Mouse (Mus musculus) ovary, postnatal 10 days (tissue): ENCODE measurements around the gene Mlx.
"Not testable (repeated sequence)": the region's sequence is repeated elsewhere in the genome, so short reads cannot be mapped to it uniquely, and the experiment has no call there.

Experiments
- DNase-seq: peaks from one replicate; pipeline ENCODE4 v3.0.0; 2022; ENCODE audit warnings: low spot score

The Mlx gene

DNA sequence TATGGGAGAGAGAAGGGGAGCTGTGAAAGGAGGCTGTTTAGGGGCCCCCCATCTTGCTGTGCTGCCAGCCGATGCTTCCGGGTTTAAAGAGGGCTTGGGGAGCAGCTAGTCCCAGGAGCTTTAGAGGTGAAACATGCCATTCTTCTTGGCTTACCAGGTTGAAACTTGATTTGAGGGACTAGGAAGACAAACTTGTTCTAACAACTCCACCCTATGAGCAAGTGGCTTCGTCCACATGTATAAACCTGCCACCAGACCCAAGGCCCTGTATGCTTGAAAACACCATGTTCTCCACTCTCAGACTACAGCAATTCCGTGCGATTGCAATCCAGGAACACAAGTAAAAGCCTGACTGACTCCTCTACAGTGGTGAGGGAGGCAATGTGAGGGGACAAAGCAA is 15.9 kb downstream of the Mlx start:
- no peak for DNase-seq

DNA sequence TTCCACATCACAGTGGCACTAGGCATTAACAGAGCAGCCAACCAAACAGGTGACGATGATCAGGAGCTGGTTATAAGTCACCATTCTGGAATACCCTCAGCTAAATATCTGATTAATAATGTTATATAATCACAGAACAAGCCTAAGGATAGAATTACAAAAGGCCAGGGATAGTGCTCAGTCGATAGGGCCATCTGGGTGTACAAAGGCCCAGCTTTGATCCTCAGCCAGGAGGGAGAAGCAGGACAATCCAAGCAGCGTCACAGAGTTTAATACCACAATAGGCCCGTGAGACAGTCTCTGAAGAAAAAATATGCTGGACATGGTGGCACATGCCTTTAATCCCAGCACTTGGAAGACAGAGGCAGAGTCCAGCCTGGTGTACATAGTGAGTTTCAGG is 22.3 kb downstream of the Mlx start:
- DNase-seq = no peak

DNA sequence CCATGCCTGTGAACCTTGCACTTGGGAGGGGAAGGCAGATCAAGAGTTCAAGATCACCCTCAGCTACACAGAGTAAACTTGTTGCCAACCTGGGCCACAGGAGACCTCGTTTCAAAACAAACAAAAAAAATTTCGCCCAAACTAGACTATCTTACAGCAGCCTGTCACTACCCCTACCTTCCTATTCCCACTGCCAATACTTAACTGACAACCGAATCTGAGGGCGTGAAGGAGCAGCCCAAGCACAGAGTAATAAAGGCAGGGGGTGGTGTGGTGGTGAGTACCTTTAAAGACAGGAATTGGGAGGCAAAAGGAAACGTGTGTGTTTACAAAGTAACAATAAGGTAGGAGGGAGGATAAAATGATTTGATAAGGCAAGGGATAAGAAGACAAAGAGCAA is 23.6 kb downstream of the Mlx start:
- no peak for DNase-seq

DNA sequence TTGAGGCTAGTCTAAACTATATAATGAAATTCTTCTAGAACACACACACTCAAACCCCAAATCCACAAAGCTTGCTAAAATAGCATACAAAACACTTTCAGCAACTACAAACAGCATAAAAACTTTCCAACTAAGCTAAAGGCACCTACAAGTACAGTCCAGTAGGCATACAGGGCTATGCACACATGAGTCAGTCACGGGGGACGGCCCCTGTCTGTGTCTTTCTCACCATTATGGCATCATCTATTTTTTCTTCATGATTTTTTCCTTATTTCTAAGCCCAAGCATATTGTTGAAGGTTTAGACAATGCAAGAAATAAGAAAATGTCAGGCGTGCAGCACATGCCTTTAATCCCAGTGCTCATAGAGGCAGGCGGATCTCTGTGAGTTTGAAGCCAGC is 24.1 kb downstream of the Mlx start:
- DNase-seq = no peak

DNA sequence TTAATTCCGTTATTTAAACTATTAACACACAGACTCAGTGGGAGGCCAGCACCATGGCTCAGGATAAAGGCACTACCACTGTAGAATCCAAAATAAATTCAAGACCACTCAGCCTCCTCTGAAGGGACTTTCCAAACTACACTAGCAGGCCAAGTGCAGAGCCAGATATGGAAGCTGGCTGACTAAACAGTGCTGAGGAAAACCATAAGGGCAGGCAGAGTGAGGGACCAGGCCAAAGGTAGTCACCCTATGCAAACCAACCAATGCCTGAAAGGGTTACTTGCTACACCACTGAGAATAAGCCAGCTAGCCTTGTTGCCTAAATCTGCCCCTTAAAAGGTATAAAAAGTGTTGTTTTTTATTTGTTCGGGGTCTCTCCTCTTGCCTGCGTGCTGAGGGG is 25.1 kb downstream of the Mlx start:
- DNase-seq = no peak

DNA sequence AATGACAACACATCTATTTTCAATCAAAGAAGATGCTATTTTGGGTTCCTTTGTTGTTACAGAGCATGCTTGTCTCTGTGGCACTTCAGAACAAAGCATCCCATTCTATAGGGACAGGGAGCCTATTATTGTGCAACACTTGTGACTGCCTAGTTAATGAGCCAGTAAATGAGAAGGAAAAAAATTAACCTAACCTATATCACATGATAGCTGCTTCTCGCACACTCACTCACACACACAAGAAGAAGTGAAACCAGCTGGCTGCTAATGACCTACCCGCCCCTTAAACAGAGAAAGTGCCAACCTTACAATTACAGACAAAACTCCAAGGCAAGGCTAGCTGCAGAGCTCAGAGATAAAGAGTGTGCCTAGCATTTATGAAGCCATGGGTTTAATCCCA is 28.5 kb downstream of the Mlx start:
- no peak for DNase-seq

DNA sequence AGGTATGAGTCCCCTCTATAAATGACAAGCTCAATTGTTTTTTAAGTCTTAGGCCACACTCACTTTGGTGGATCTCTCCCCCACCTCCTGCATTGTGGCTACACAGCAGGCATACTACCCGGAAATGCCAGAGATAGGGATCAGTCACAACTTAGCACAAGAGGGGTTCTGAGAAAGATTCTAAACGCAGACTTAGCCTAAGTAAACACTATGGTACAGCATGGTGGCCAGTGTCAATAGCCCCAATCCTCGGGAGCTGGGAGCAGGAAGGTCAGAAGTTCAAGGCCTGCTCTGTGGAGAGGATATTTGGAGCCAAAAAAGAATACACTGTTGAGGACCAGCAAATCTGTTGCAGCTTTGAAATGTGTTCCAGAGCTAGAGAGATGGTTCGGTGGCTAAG is 31.0 kb downstream of the Mlx start:
- DNase-seq = no peak

DNA sequence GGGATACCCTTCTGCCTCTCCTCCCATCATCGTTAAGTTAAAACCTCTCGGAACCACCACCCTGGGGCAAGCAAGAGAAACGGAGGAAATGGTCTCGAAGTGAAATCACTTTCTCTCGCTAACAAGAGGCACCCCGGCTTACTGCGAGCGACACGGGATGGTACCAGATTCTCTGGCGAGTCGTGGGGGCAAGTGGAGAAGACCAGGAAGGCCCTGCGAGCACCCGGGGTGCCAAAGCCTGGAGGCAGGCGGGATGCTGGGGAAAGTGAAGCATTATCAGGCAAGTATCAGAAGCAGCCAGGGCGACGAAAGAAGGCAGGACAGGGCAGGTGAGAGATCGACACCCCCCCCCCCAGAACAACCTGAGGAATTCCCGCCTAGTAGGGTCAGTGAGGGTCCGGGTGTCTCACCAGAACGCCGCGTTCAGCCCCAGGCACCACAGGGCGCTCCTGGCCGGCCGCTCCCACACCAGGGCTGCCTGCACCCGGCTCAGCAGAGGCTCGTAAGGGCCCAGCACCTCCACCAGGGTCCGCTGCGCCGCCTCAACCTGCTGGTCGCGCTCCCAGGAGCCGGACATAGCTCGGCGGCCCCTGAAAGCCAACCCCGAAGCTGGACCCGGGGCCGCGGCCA is 32.2 kb downstream of the Mlx start:
- DNase-seq = no peak

DNA sequence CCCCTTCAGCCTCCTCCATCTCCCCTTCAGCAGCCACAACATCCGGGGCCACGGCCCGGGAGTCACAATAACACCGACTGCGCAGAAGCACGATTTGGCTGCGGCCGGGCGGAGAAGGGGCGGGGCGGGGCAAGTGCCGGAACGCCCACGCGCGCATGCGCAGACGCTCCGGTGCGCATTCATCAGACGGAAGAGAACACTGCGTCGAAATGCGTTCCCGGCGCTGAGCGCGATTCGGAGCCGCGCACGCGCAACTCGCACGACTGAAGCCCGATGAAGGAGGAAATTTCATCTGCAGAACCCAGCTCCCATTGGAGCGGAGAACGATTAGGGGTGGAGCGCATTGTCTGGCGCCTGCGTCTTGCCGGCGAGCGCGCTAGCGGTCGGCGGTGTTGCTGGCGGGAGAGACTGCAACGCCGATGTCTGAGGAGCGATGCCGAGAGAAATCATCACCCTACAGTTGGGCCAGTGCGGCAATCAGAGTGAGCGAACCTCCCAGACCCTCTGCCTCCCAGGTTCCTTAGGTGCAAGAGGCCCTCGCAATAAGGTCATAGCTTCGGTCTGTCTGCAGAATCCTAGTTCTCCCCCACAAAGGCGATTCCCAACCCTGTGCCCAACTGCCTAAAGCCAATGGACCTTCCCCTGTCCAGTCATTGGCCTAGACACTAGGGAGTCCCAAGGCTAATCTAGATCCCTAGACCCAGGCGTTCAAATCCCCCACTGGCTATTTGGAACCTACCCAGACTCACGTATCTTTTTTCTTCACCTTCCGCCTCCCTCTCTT is 32.9 kb downstream of the Mlx start, which contains the start of the genes Retreg3 and Tubg1:
Gene Retreg3, minus strand, starts transcription at position 133 of the 784 bp plus-strand sequence.
Gene Tubg1, plus strand, starts transcription at position 178 of the 784 bp plus-strand sequence.
- DNase-seq = peak; percentile 94

DNA sequence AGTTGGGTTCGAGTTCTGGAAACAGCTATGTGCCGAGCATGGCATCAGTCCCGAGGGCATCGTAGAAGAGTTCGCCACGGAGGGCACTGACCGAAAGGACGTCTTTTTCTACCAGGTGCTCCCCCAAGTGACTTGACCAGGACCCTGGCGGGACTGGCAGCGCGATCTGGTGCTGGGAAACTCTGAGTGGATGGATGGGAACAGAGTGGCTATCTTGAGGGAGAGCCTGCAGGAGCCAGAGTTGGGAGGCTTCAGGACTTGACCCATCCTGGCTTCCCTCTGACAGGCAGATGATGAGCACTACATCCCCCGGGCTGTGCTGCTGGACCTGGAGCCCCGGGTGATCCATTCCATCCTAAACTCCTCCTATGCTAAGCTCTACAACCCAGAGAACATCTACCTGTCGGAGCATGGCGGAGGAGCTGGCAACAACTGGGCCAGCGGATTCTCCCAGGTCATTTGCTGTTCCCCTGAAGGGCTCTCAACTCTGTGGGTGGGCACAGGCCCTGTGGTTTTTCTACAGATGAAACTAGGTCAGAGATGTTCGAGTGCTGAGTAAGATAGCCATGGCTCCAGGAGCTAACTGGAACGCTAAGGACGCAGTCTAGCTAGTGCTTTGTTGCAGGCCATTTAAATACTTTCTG is 33.6 kb downstream of the Mlx start:
- DNase-seq = no peak

DNA sequence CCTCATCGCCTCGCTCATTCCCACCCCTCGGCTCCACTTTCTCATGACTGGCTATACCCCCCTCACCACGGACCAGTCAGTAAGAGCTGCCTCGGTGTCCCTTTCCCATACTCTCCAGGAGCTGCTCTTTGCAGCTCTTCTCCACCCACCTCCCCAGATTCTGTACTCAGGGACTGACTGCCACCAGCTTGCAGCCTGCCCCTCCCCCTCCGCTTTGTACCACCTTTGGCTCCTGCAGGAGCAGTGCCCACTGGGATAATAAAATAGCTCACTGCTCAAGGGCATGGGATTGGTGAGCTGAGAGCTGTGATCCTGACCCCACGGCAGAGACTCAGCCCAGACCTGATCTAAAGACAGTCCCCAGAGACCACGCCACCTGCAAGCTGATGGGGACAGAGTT is 37.4 kb downstream of the Mlx start:
- not testable (repeated sequence) for DNase-seq

DNA sequence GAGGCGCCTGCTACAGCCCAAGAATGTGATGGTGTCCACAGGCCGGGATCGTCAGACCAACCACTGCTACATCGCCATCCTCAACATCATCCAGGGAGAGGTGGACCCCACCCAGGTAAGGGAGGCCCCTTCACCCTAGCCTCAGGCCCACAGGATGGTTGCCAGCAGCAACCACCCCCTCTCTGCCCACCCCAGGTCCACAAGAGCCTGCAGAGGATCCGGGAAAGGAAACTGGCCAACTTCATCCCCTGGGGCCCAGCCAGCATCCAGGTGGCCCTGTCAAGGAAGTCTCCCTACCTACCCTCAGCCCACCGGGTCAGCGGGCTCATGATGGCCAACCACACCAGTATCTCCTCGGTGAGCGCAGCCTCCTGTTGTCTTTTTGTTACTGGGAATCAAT is 37.9 kb downstream of the Mlx start:
- DNase-seq = not testable (repeated sequence)

DNA sequence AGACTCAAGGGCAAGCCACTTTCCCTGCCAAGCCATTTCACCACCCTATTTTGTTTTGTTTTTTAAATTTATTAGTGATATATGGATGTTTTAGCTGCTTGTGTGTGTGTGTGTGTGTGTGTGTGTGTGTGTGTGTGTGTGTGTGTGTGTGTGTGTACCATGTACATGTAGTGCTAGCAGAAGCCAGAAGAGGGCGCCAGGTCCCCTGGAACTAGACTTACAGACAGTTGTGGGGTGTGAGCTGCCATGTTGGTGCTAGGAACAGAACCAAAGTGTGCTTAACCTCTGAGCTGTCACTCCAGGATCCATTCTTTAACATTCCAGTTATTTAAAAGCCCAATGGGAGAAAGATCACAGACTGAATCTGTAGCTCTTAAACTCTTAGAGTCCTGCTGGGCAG is 40.0 kb downstream of the Mlx start:
- DNase-seq = no peak

DNA sequence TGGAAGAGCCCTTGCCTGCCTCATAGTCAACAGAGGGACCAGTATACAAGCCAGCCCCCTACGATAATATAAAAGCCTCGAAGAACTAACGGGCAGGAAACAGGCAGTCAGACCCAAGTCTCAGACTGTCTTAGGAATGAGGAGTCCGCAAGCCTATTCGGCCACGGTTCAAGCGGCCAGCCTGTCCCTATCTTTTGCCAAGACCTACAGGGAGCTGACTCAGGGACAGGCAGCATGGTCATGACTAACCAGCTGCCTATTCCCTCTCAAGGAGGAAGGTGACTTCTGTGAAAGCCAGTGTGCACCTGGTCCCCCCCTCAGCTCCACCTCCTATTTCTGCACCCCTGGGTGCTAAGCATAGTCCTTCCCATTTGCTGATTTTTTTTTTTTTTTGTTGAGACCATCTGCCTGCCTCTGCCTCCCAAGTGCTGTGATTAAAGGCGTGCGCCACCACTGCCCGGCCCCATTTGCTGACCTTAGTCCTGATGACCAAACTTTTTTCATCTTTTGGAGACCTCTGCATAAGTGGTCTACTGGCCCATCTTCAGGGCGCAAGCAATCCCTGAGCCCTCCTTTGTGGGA is 42.0 kb downstream of the Mlx start:
- DNase-seq = no peak

DNA sequence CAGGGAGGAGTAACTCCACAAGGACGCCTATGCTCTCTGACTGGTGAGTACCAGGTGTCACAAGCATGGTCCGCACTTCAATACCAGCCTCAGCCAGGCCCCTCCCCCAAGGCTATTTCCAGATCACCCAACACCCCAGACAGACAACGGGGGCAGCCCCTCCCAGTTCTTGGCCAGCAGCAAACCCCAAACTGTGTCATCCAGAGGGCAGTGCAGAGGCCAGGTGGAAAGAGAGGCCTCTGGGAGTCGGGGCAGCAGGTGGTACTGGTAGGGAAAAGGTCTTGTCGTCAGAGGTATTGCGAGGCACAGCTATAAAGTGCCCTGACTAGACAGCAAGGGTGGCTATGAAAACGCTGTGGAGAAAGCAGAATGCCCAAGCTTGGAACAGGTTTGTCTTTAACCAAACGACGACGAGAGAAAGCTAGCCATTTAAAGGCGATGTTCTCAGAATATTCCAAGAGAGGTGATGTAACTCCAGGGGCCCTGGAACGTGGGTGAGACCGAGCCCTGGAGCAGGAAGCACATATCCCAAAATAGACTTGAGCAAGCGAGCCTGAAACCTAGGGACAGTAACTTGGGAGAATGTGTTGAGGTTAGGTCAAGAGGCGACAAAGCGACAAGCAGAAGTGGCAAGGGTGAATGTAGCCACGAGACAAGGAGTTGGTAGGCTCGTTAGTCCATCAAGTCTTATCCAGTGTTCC is 43.1 kb downstream of the Mlx start:
- no peak for DNase-seq

DNA sequence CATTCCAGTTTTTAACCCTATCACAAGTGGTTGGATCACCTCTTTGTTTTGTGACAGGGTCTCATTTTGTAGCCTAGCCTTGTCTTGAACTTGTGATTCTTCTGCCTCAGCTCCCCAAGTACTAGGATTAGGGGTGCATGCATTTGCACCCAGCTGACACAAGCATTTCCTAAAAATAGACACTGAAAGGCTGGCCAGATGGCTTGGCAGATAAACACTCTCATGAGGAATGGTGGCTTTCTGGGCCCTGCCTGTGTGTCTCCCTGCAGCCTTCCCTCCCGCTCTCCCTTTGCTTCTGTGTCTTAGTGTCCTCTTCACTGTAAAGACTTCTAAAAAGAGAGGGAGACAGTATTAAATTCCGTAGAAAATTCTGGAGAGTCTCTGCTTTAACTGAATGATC is 44.1 kb downstream of the Mlx start:
- no peak for DNase-seq

DNA sequence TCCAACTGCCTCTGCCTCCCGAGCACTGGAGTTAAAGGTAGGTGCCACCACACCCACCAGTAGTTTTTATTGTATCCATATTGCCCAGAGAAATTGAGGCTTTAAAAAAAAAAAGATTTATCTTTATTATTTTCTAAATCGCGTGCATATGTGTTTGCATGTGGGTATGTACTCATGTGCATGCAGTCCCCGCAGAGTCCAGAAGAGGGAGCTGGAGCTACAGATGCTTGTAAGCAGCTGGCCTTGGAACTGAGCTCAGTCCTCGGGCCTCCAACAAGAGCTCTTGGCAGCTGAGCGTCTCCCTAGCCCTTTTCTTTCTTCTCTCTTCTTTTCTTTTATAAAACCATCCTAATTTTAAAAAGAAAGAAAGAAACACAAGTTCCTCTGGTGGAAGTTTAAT is 44.6 kb downstream of the Mlx start:
- DNase-seq = no peak

DNA sequence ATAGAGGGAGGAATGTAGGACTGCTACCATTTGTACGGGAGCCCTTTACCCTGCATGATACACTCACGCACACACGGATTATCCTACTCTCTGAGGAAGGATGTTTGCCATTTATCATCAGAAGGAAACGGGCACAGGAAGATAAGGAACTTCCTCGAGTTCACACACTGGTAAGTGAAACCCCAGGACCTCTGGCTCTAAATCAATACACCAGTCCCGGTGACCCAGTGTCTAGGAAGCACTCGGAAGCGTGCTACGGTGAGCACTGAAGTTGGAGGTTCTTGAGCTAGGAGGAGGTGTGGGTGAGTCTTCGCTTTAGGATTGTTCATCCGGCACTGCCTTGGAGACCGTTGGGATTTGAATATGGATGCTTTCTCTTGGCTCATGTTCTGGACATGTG is 46.0 kb downstream of the Mlx start:
- DNase-seq = no peak

DNA sequence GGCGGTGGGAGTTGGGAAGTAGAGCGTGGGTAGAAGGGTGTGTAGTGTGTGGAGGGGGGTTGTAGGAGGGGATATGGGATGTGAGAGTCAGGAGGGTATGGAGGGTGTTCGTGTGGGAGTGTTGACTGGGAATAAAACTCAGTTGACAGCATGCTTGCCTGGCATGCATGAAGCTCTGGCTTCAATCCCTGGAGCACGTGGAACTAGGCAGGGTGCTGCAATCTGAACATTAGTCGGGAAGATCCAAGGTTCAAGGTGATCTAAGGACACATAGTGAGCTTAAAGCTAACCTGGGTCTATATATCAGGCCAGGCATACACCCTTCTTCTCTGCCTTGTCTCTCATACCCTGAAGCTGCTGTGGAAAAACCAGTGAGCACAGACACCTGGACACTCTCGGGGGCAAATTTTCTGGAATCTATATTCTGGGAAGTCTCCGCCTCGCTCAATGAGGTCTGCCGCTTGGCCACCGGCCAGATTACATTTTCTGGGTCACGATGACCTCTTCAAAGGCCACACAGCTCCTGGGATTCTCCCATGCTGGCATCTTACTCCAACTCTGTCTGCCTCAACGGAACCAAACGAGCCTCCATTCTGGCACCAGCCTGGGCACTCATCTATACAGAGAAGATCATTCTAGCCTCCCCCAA is 47.3 kb downstream of the Mlx start:
- no peak for DNase-seq

DNA sequence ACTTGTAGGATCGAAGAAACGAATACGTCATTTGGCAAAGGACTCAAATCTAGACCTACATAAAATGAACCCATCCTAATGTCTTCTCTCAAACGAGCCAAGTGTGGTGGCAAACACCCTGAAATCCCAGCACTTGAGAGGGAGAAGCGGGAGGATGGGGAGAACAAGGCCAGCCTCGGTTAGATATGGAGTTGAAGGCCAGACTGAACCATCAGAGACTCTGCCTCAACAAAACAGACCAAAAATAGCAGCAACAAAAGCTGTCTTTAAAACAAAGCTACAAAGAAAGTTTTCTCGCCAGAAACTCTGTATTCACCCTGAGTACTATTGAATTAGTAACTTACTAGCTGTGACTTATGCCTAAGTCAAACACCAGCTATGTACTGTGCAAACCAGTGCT is 49.9 kb downstream of the Mlx start:
- DNase-seq = no peak

DNA sequence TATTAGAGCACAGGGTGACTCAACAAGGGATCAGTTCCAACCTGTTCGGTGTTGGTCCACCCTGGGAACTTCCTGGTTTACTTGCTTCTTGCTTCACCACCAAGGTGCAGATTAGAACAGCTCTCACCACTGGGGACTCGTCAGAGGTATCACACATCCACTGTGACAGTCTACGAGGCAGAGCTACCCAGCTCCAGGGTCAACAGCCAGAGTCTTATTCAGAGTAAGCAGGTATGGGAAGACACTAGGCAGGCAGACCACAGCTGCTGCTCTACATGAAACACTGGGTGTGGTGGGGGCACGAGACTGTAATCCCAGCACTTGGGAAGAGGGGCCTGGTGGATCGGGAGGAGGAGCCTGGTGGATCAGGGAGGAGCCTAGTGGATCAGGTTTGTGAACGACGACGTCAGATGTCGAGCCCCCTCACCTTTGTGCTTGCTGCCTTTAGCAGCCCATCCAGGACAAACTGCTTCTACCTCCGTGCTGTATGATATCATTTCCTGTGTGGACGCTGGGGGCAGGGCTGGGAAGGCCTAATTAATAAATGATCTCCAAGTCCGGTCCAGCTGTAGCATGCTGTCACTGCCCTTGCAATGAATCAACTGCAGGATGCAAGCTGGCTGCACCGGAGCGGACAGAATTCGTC is 51.6 kb downstream of the Mlx start:
- no peak for DNase-seq
